In the genomic region with DNA sequence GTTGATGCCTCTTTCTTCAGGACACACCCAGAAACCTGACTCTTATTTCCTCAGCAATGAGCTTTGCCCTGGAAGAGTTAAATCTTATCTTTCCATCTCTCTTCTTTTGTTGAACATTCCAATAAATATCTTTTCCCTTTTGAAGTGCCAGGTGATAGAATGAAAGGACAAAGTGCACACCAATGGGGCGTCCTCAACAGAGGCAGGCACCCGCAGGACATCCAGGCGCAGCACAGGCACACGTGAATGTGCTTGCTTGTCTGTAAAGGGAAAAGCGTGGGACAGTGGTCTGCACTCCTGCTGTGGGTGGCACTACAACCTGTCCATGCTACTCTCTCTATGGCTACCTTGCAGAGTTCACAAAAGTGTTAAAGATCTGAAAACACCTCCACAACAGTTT, we compare ENCODE assay signal across 30 mouse cellular contexts. TPM values are rescaled to one million over a fixed set of nuclear protein-coding genes. Genes with fewer than 3 reads are reported as not detected.
DNase-seq lines count a peak whose midpoint lies in the region; ATAC-seq and TF ChIP-seq lines count a peak whose summit lies in the region.
"Had no signal": no experiment of that assay in that cellular context is flagged by ENCODE, and none has a peak within 500 bp of the region (broad histone marks: within the 10 kb centered on the region; RNA-seq: fewer than 3 reads in every experiment).

No protein-coding gene starts in this region.

- WGBS in intestine, postnatal 0 days: 45% methylated on average over 5 of the region's 5 CpGs
- 70% methylated on average over 5 of the region's 5 CpGs for WGBS in stomach, embryonic 16.5 days
- 93% methylated on average over 5 of the region's 5 CpGs for WGBS in hindbrain, embryonic 16.5 days

- peak overlapping the region; percentile 53 for H3K4me3 ChIP-seq in megakaryocyte, embryonic 14.5 days (replicated peaks)
- H3K4me3 ChIP-seq in intestine, postnatal 0 days (ENCODE audit: low read depth, low read length): no peak overlapping the region
- H3K4me3 ChIP-seq in stomach, embryonic 16.5 days (replicated peaks; ENCODE audit: low read length): no peak overlapping the region
- no peak overlapping the region for H3K4me3 ChIP-seq in hindbrain, embryonic 16.5 days (ENCODE audit: low read length)
- H3K4me3 ChIP-seq: embryonic facial prominence, embryonic 13.5 days; embryonic facial prominence, embryonic 15.5 days; erythroblast, embryonic 14.5 days; forebrain, embryonic 10.5 days; forebrain, embryonic 12.5 days had no signal

- H3K9me3 ChIP-seq in megakaryocyte, embryonic 14.5 days: no peaks in the 10 kb centered on the region
- no peaks in the 10 kb centered on the region for H3K9me3 ChIP-seq in intestine, postnatal 0 days (ENCODE audit: control insufficient read depth)
- H3K9me3 ChIP-seq in stomach, embryonic 16.5 days (replicated peaks; ENCODE audit: control insufficient read depth, low read length): no peaks in the 10 kb centered on the region
- no peaks in the 10 kb centered on the region for H3K9me3 ChIP-seq in hindbrain, embryonic 16.5 days (ENCODE audit: control insufficient read depth, low read length)
- H3K9me3 ChIP-seq: embryonic facial prominence, embryonic 13.5 days; embryonic facial prominence, embryonic 15.5 days; forebrain, embryonic 10.5 days; forebrain, embryonic 12.5 days; G1E had no signal

- no peak overlapping the region for H3K27ac ChIP-seq in intestine, postnatal 0 days (ENCODE audit: low read depth, low read length)
- H3K27ac ChIP-seq in stomach, embryonic 16.5 days (ENCODE audit: low read length): peak overlapping the region; percentile 2; the same call in 1 of the 2 replicates
- H3K27ac ChIP-seq in hindbrain, embryonic 16.5 days (ENCODE audit: low read depth, low read length): no peak overlapping the region
- H3K27ac ChIP-seq: embryonic facial prominence, embryonic 13.5 days; embryonic facial prominence, embryonic 15.5 days; forebrain, embryonic 10.5 days; forebrain, embryonic 12.5 days had no signal

- H3K9ac ChIP-seq in intestine, postnatal 0 days (ENCODE audit: low read depth, low read length): no peak overlapping the region
- no peak overlapping the region for H3K9ac ChIP-seq in stomach, embryonic 16.5 days (ENCODE audit: low read length)
- no peak overlapping the region for H3K9ac ChIP-seq in hindbrain, embryonic 16.5 days (ENCODE audit: low read depth, low read length)
- H3K9ac ChIP-seq: embryonic facial prominence, embryonic 13.5 days; embryonic facial prominence, embryonic 15.5 days; forebrain, embryonic 12.5 days had no signal

- no peak for ATAC-seq in megakaryocyte, adult 5-6 weeks (ENCODE audit: poor library complexity, severe bottlenecking)
- peak; percentile 68 for ATAC-seq in intestine, postnatal 0 days
- no peak for ATAC-seq in stomach, embryonic 16.5 days (ENCODE audit: insufficient read depth, low FRiP score)
- no peak for ATAC-seq in hindbrain, embryonic 16.5 days
- ATAC-seq: CD4-positive, CD25-positive, alpha-beta regulatory T cell, adult 4 months; forebrain, embryonic 14.5 days; forebrain, embryonic 16.5 days; Patski had no signal

- no peak for TF ChIP-seq CTCF in intestine, postnatal 0 days (IDR thresholded peaks at IDR 0.05; ENCODE audit: low read depth)

- H3K36me3 ChIP-seq in megakaryocyte, embryonic 14.5 days (replicated peaks; ENCODE audit: low read length): peaks cover 57% of the 10 kb centered on the region
- peaks cover 22% of the 10 kb centered on the region for H3K36me3 ChIP-seq in intestine, postnatal 0 days (ENCODE audit: control insufficient read depth, insufficient read depth)
- peaks cover 4% of the 10 kb centered on the region for H3K36me3 ChIP-seq in stomach, embryonic 16.5 days (ENCODE audit: control insufficient read depth, insufficient read depth, low read length)
- H3K36me3 ChIP-seq in hindbrain, embryonic 16.5 days (ENCODE audit: control insufficient read depth, insufficient read depth, low read length): peaks cover 7% of the 10 kb centered on the region; the same call in 1 of the 2 replicates

- H3K4me2 ChIP-seq in intestine, postnatal 0 days (replicated peaks; ENCODE audit: low read depth): no peak overlapping the region
- no peak overlapping the region for H3K4me2 ChIP-seq in stomach, embryonic 16.5 days (ENCODE audit: low read depth, low read length)
- H3K4me2 ChIP-seq in hindbrain, embryonic 16.5 days (ENCODE audit: low read length): no peak overlapping the region
- H3K4me2 ChIP-seq: embryonic facial prominence, embryonic 13.5 days; embryonic facial prominence, embryonic 15.5 days; forebrain, embryonic 12.5 days had no signal

- DNase-seq in T-cell, adult 2 months (ENCODE audit: low spot score): no peak
- no peak for DNase-seq in adrenal gland, postnatal 14 days
- DNase-seq: adrenal gland, adult 2 months; adrenal gland, postnatal 10 days; adrenal gland, postnatal 36 days; B cell, adult 2 months; cerebellum, adult 11-12 months; cerebellum, adult 2 months; cerebellum, adult 9-10 months; cerebellum, postnatal 10 days; cerebellum, postnatal 25 days; embryo, embryonic 11 days had no signal

- no peaks in the 10 kb centered on the region for H3K27me3 ChIP-seq in megakaryocyte, embryonic 14.5 days (replicated peaks)
- no peaks in the 10 kb centered on the region for H3K27me3 ChIP-seq in intestine, postnatal 0 days (replicated peaks; ENCODE audit: control insufficient read depth, insufficient read depth, low read length)
- no peaks in the 10 kb centered on the region for H3K27me3 ChIP-seq in stomach, embryonic 16.5 days (ENCODE audit: control insufficient read depth, insufficient read depth, low read length)
- no peaks in the 10 kb centered on the region for H3K27me3 ChIP-seq in hindbrain, embryonic 16.5 days (replicated peaks; ENCODE audit: control insufficient read depth, insufficient read depth, low read length)
- H3K27me3 ChIP-seq: CH12.LX; embryonic facial prominence, embryonic 13.5 days; embryonic facial prominence, embryonic 15.5 days; forebrain, embryonic 12.5 days; Patski had no signal

- H3K4me1 ChIP-seq in megakaryocyte, embryonic 14.5 days: peaks cover 29% of the 10 kb centered on the region
- peaks cover 5% of the 10 kb centered on the region for H3K4me1 ChIP-seq in intestine, postnatal 0 days (replicated peaks; ENCODE audit: control insufficient read depth, insufficient read depth, low read length)
- H3K4me1 ChIP-seq in stomach, embryonic 16.5 days (ENCODE audit: control insufficient read depth, insufficient read depth, low read length): peaks cover 10% of the 10 kb centered on the region
- peaks cover 6% of the 10 kb centered on the region for H3K4me1 ChIP-seq in hindbrain, embryonic 16.5 days (ENCODE audit: control insufficient read depth, insufficient read depth, low read depth, low read length)

RNA-seq across cellular contexts. Expression of gene Ltv1, which starts 3.1 kb away (rescaled TPM):
- polyA plus RNA-seq in megakaryocyte, embryonic 14.5 days (2012; ENCODE audit: insufficient read depth, low replicate concordance): 1.5 and 18.6 TPM in 2 replicates
- 39.0 and 45.8 TPM in 2 replicates for total RNA-seq in megakaryocyte, adult 5-6 weeks (2015)
- 34.6 and 42.4 TPM in 2 replicates for total RNA-seq in megakaryocyte, adult 5-6 weeks (2017)
- 44.1 and 45.5 TPM in 2 replicates for polyA plus RNA-seq in intestine, postnatal 0 days (2015; fragmentation: Nextera tagmentation; extraction: Ambion mirVana)
- 76.3 and 77.5 TPM in 2 replicates for polyA plus RNA-seq in stomach, embryonic 16.5 days (2015; fragmentation: Nextera tagmentation; extraction: Ambion mirVana)
- polyA plus RNA-seq in hindbrain, embryonic 16.5 days (2015; fragmentation: Nextera tagmentation; extraction: Ambion mirVana): 30.8 and 36.0 TPM in 2 replicates
- 42.7 and 50.7 TPM in 2 replicates for total RNA-seq in adrenal gland, postnatal 14 days (2021)

RNA-seq across cellular contexts. Expression of gene Zc2hc1b, which starts 12.1 kb away (rescaled TPM):
- not detected in 2 replicates for polyA plus RNA-seq in megakaryocyte, embryonic 14.5 days (2012; ENCODE audit: insufficient read depth, low replicate concordance)
- total RNA-seq in megakaryocyte, adult 5-6 weeks (2015): not detected in 2 replicates
- not detected in 2 replicates for total RNA-seq in megakaryocyte, adult 5-6 weeks (2017)
- polyA plus RNA-seq in intestine, postnatal 0 days (2015; fragmentation: Nextera tagmentation; extraction: Ambion mirVana): not detected in 2 replicates
- polyA plus RNA-seq in stomach, embryonic 16.5 days (2015; fragmentation: Nextera tagmentation; extraction: Ambion mirVana): not detected in 2 replicates
- not detected in 2 replicates for polyA plus RNA-seq in hindbrain, embryonic 16.5 days (2015; fragmentation: Nextera tagmentation; extraction: Ambion mirVana)
- not detected in 2 replicates for total RNA-seq in adrenal gland, postnatal 14 days (2021)
- total RNA-seq: adrenal gland, adult 2 months; adrenal gland, postnatal 10 days; adrenal gland, postnatal 36 days; CH12.LX; common myeloid progenitor, adult 5-6 weeks; G1E had no signal
- polyA plus RNA-seq: adrenal gland, adult 2 months; CD4-positive, CD25-positive, alpha-beta regulatory T cell, adult 4 months; cerebellum, adult 2 months; embryonic facial prominence, embryonic 11.5 days; embryonic facial prominence, embryonic 13.5 days; embryonic facial prominence, embryonic 15.5 days; erythroblast, embryonic 14.5 days; forebrain, embryonic 10.5 days; forebrain, embryonic 12.5 days; forebrain, embryonic 14.5 days; forebrain, embryonic 16.5 days; G1E; Patski had no signal
